Mouse (Mus musculus) limb, embryonic 11.5 days (tissue): ENCODE measurements around the gene Gtf2f2. TPM values are rescaled to one million over a fixed set of nuclear protein-coding genes. Genes with fewer than 3 reads are reported as not detected.

Source experiments
- ATAC-seq: fragments of 200-750 bp; cut with Nextera tagmentation; 2 replicates; pipeline ENCODE4 v1.8.0; 2017; ENCODE audit warnings: low read depth; ENCODE audit not compliant: insufficient number of reproducible peaks, low FRiP score, low TSS enrichment
- DNase-seq: peaks from one replicate; pipeline ENCODE4 v3.0.0-alpha.2; 2015; ENCODE audit warnings: low spot score
- H3K27ac ChIP-seq: fragments of 300-500 bp; sonication (generic); replicated peaks from 2 replicates; pipeline ENCODE4 v1.5.1; 2014; ENCODE audit warnings: low read depth, mild to moderate bottlenecking, low read length
- H3K27me3 ChIP-seq: fragments of 300-500 bp; sonication (generic); 2 replicates; pipeline ENCODE4 v1.6.1; 2014; ENCODE audit warnings: mild to moderate bottlenecking, low read length, mixed read lengths; ENCODE audit not compliant: control insufficient read depth, insufficient read depth
- H3K36me3 ChIP-seq: fragments of 300-500 bp; sonication (generic); 2 replicates; pipeline ENCODE4 v1.6.1; 2014; ENCODE audit warnings: mild to moderate bottlenecking, low read length, moderate library complexity, mixed read lengths; ENCODE audit not compliant: control insufficient read depth, insufficient read depth
- H3K4me1 ChIP-seq: fragments of 300-500 bp; sonication (generic); 2 replicates; pipeline ENCODE4 v1.6.1; 2014; ENCODE audit warnings: low read length, mixed read lengths; ENCODE audit not compliant: control insufficient read depth, insufficient read depth
- H3K4me2 ChIP-seq: fragments of 300-500 bp; sonication (generic); 2 replicates; pipeline ENCODE4 v1.6.1; 2014; ENCODE audit warnings: low read depth, mild to moderate bottlenecking, moderate library complexity; ENCODE audit not compliant: severe bottlenecking
- H3K4me3 ChIP-seq: fragments of 300-500 bp; sonication (generic); 2 replicates; pipeline ENCODE4 v1.5.1; 2014; ENCODE audit warnings: low read depth, low read length
- H3K9ac ChIP-seq: fragments of 300-500 bp; sonication (generic); 2 replicates; pipeline ENCODE4 v1.6.1; 2014; ENCODE audit warnings: mild to moderate bottlenecking, low read length
- H3K9me3 ChIP-seq: fragments of 300-500 bp; sonication (generic); 2 replicates; pipeline ENCODE4 v1.6.1; 2016; ENCODE audit warnings: low read length; ENCODE audit not compliant: control insufficient read depth
- WGBS: fragments of 180-500 bp; shearing (Covaris S2); extraction: QIAGEN DNeasy Blood & Tissue Kit; methylation state at CpG from one replicate; pipeline ENCODE4 v1.1.7; 2014; 5-methylcytosine and 5-hydroxymethylcytosine counted together
- polyA plus RNA-seq: library from polyadenylated mRNA; unstranded; fragments of >200 nt; fragmentation: Nextera tagmentation; extraction: Ambion mirVana; gene quantifications from 2 replicates; pipeline ENCODE4 v1.2.1, GENCODE M21; 2014

Gene Gtf2f2
- polyA plus RNA-seq, 1 experiment from 2014 or later: 60.9 TPM

- Histone ChIP-seq H3K4me2 (no peak overlapping the region), H3K27ac (no peak overlapping the region), H3K27me3 (no peaks in the 10 kb centered on the region), H3K36me3 (no peaks in the 10 kb centered on the region), H3K9me3 (no peaks in the 10 kb centered on the region), H3K9ac (no peak overlapping the region), H3K4me3 (no peak overlapping the region), H3K4me1 (peaks cover 8% of the 10 kb centered on the region; the same call in 1 of the 2 replicates)
- 8% methylated on average over 7 of the region's 7 CpGs for WGBS
- ATAC-seq: peak; percentile 76; the same call in 1 of the 2 replicates
- peak; percentile 56 for DNase-seq
Measured at GRCm38 (mm10) chr14:76032671-76033136, 22.0 kb upstream of the Gtf2f2 start.

GRCm38 (mm10) chr14:76031117-76031842, 20.6 kb upstream of the Gtf2f2 start:
- Histone ChIP-seq H3K4me2 (no peak overlapping the region), H3K27me3 (no peaks in the 10 kb centered on the region), H3K9ac (no peak overlapping the region), H3K4me3 (no peak overlapping the region), H3K9me3 (no peaks in the 10 kb centered on the region), H3K27ac (no peak overlapping the region), H3K36me3 (no peaks in the 10 kb centered on the region), H3K4me1 (peaks cover 8% of the 10 kb centered on the region; the same call in 1 of the 2 replicates)
- DNase-seq (no peak), ATAC-seq (no peak)
- WGBS: 52% methylated on average over 11 of the region's 11 CpGs

GRCm38 (mm10) chr14:76024641-76025040, 14.0 kb upstream of the Gtf2f2 start:
- Histone ChIP-seq H3K4me2 (no peak overlapping the region), H3K9ac (no peak overlapping the region), H3K36me3 (no peaks in the 10 kb centered on the region), H3K27ac (no peak overlapping the region), H3K27me3 (no peaks in the 10 kb centered on the region), H3K4me3 (no peak overlapping the region), H3K4me1 (no peaks in the 10 kb centered on the region), H3K9me3 (no peaks in the 10 kb centered on the region)
- DNase-seq: no peak
- WGBS: 90% methylated on average over 4 of the region's 4 CpGs
- no peak for ATAC-seq

- H3K9me3 ChIP-seq: no peaks in the 10 kb centered on the region
- DNase-seq (no peak), ATAC-seq (no peak)
- H3K27me3 ChIP-seq: no peaks in the 10 kb centered on the region
- H3K4me1 ChIP-seq: no peaks in the 10 kb centered on the region
- H3K9ac ChIP-seq: no peak overlapping the region
- no peak overlapping the region for H3K27ac ChIP-seq
- WGBS: 58% methylated on average over 7 of the region's 7 CpGs
- H3K36me3 ChIP-seq: no peaks in the 10 kb centered on the region
- no peak overlapping the region for H3K4me3 ChIP-seq
- H3K4me2 ChIP-seq: no peak overlapping the region
Measured at GRCm38 (mm10) chr14:76020927-76021719, 10.5 kb upstream of the Gtf2f2 start.

- Histone ChIP-seq H3K9ac (no peak overlapping the region), H3K4me2 (no peak overlapping the region), H3K4me3 (no peak overlapping the region), H3K36me3 (no peaks in the 10 kb centered on the region), H3K27ac (no peak overlapping the region), H3K4me1 (no peaks in the 10 kb centered on the region), H3K27me3 (no peaks in the 10 kb centered on the region), H3K9me3 (no peaks in the 10 kb centered on the region)
- ATAC-seq (no peak), DNase-seq (no peak)
- 83% methylated on average over 5 of the region's 5 CpGs for WGBS
Measured at GRCm38 (mm10) chr14:76020259-76020785, 9.7 kb upstream of the Gtf2f2 start.

GRCm38 (mm10) chr14:76017785-76018490, 7.3 kb upstream of the Gtf2f2 start:
- H3K9ac ChIP-seq: no peak overlapping the region
- whole genome bisulfite sequencing: 78% methylated on average over 10 of the region's 10 CpGs
- ATAC-seq: no peak
- H3K4me2 ChIP-seq: no peak overlapping the region
- H3K36me3 ChIP-seq: no peaks in the 10 kb centered on the region
- no peak overlapping the region for H3K4me3 ChIP-seq
- no peaks in the 10 kb centered on the region for H3K27me3 ChIP-seq
- H3K4me1 ChIP-seq: no peaks in the 10 kb centered on the region
- no peak overlapping the region for H3K27ac ChIP-seq
- DNase-seq: no peak
- no peaks in the 10 kb centered on the region for H3K9me3 ChIP-seq

- H3K36me3 ChIP-seq: no peaks in the 10 kb centered on the region
- H3K4me1 ChIP-seq: peaks cover 7% of the 10 kb centered on the region
- WGBS: 55% methylated on average over 2 of the region's 2 CpGs
- ATAC-seq (no peak), DNase-seq (no peak)
- no peaks in the 10 kb centered on the region for H3K27me3 ChIP-seq
- no peak overlapping the region for H3K4me2 ChIP-seq
- H3K4me3 ChIP-seq: no peak overlapping the region
- no peak overlapping the region for H3K27ac ChIP-seq
- H3K9me3 ChIP-seq: no peaks in the 10 kb centered on the region
- no peak overlapping the region for H3K9ac ChIP-seq
Measured at GRCm38 (mm10) chr14:76014331-76014730, 3.7 kb upstream of the Gtf2f2 start.

GRCm38 (mm10) chr14:76011062-76011457, 395 bp upstream of the Gtf2f2 start:
- WGBS: 30% methylated on average over 7 of the region's 7 CpGs
- H3K4me2 ChIP-seq: peak overlapping the region; percentile 79
- H3K27me3 ChIP-seq: no peaks in the 10 kb centered on the region
- H3K9ac ChIP-seq: no peak overlapping the region
- peak; percentile 27; the same call in 1 of the 2 replicates for ATAC-seq
- H3K36me3 ChIP-seq: no peaks in the 10 kb centered on the region; the same call in 1 of the 2 replicates
- peak overlapping the region; percentile 95 for H3K4me3 ChIP-seq
- H3K9me3 ChIP-seq: no peaks in the 10 kb centered on the region
- H3K4me1 ChIP-seq: peaks cover 10% of the 10 kb centered on the region
- no peak overlapping the region for H3K27ac ChIP-seq
- no peak for DNase-seq
